Mouse (Mus musculus) heart, postnatal 0 days (tissue): ENCODE results near the gene Adam33. TPM values are rescaled to one million over a fixed set of nuclear protein-coding genes. Genes with fewer than 3 reads are reported as not detected.

Experiments used
- ATAC-seq: fragments of 200-750 bp; cut with Nextera tagmentation; 2 replicates; pipeline ENCODE4 v1.8.0; 2017; ENCODE audit warnings: low read depth, moderate number of reproducible peaks, moderate library complexity; ENCODE audit not compliant: insufficient read depth
- DNase-seq: peaks from one replicate; pipeline ENCODE4 v3.0.0-alpha.2; 2016; ENCODE audit warnings: low spot score
- H3K27ac ChIP-seq: fragments of 300-500 bp; sonication (generic); 2 replicates; pipeline ENCODE4 v1.5.1; 2014; ENCODE audit warnings: low read depth, mild to moderate bottlenecking
- H3K27me3 ChIP-seq: fragments of 300-500 bp; sonication (generic); 2 replicates; pipeline ENCODE4 v1.6.1; 2014; ENCODE audit warnings: low read length, mixed read lengths; ENCODE audit not compliant: control insufficient read depth, insufficient read depth
- H3K36me3 ChIP-seq: fragments of 300-500 bp; sonication (generic); replicated peaks from 2 replicates; pipeline ENCODE4 v1.6.1; 2014; ENCODE audit warnings: low read length, mixed read lengths; ENCODE audit not compliant: control insufficient read depth, insufficient read depth
- H3K4me1 ChIP-seq: fragments of 300-500 bp; sonication (generic); 2 replicates; pipeline ENCODE4 v1.6.1; 2014; ENCODE audit warnings: antibody characterized with exemption; ENCODE audit not compliant: control insufficient read depth, insufficient read depth
- H3K4me2 ChIP-seq: fragments of 300-500 bp; sonication (generic); 2 replicates; pipeline ENCODE4 v1.6.1; 2014; ENCODE audit warnings: low read depth, mild to moderate bottlenecking, low read length, moderate library complexity
- H3K4me3 ChIP-seq: fragments of 300-500 bp; sonication (generic); 2 replicates; pipeline ENCODE4 v1.5.1; 2014; ENCODE audit warnings: low read depth, low read length
- H3K9ac ChIP-seq: fragments of 300-500 bp; sonication (generic); replicated peaks from 2 replicates; pipeline ENCODE4 v1.6.1; 2014; ENCODE audit warnings: low read depth, low read length, mixed read lengths
- H3K9me3 ChIP-seq: fragments of 300-500 bp; sonication (generic); replicated peaks from 2 replicates; pipeline ENCODE4 v1.6.1; 2016; ENCODE audit warnings: low read length; ENCODE audit not compliant: control insufficient read depth
- CTCF ChIP-seq: IDR thresholded peaks from 2 replicates; pipeline ENCODE4 v1.5.1; 2016; ENCODE audit warnings: antibody characterized with exemption, control low read depth, low read depth
- EP300 ChIP-seq: IDR thresholded peaks from 2 replicates; pipeline ENCODE4 v1.6.1; 2016; ENCODE audit warnings: antibody characterized with exemption, low read depth
- WGBS: fragments of 180-500 bp; shearing (Covaris S2); extraction: QIAGEN DNeasy Blood & Tissue Kit; methylation state at CpG from one replicate; pipeline ENCODE4 v1.1.7; 2014; 5-methylcytosine and 5-hydroxymethylcytosine counted together
- polyA plus RNA-seq: library from polyadenylated mRNA; unstranded; fragments of >200 nt; fragmentation: Nextera tagmentation; extraction: Ambion mirVana; gene quantifications from 2 replicates; pipeline ENCODE4 v1.2.1, GENCODE M21; 2015
- total RNA-seq: library from RNA; depleted of rRNA; stranded (reverse); fragments of >200 nt; gene quantifications from 2 replicates; pipeline ENCODE4 v1.2.3, GENCODE M21; 2014; ENCODE audit warnings: low replicate concordance

Gene Adam33
- total and polyA plus RNA-seq, 2 experiments from 2014 or later, result 4.8 to 10.3 TPM

DNA sequence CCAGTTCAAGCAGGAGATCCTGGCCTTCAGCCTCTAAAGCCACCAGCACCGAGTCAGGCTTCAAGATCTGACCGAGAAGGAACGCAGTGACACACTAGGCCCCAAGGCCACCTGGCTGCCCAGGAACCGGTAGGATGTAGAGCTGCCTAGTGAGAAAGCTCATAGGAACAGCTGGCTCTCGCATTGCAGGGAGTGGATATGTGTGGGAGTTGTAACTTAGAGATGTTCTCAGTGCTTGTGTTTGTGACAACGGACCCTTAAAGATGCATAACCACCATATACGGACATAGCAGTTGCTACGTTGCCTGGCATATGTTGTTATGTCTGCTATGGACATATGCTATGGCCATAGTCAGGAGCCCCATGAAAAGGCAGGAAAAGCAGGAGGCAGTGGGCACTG lies 4.9 kb downstream of the Adam33 start:
- no peak overlapping the region for H3K4me3 ChIP-seq
- H3K27ac ChIP-seq, result no peak overlapping the region
- H3K4me2 ChIP-seq, result no peak overlapping the region
- ATAC-seq, result no peak
- 88% methylated on average over 8 of the region's 8 CpGs for WGBS
- peaks cover 34% of the 10 kb centered on the region for H3K4me1 ChIP-seq
- H3K9ac ChIP-seq, result no peak overlapping the region
- no peak for DNase-seq
- no peak for TF ChIP-seq CTCF
- TF ChIP-seq EP300, result no peak
- peaks cover 35% of the 10 kb centered on the region for H3K27me3 ChIP-seq
- H3K36me3 ChIP-seq, result no peaks in the 10 kb centered on the region
- no peaks in the 10 kb centered on the region for H3K9me3 ChIP-seq

DNA sequence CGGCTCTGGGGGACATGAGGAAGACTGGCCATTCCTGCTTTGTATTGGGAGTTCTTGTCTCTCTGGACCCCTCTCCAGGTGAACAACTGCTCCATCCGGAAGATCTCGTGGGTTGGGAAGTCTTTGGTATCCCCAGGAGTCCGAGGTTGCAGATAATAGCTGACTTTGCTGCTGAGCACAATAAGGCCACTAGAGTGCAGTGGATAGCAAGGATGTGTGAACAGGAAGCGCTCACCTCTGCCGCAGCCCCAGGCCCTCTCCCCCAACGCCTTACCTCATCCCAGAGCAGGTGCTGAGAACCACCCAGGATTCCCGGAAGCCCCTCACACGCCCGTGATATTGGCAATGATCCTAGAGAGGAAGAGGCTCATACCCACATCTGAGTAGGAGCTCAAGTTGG lies 7.4 kb downstream of the Adam33 start:
- Histone ChIP-seq H3K27me3 (peaks cover 42% of the 10 kb centered on the region), H3K4me3 (no peak overlapping the region), H3K36me3 (no peaks in the 10 kb centered on the region), H3K4me1 (peaks cover 22% of the 10 kb centered on the region), H3K9ac (no peak overlapping the region), H3K27ac (no peak overlapping the region), H3K9me3 (no peaks in the 10 kb centered on the region), H3K4me2 (no peak overlapping the region)
- DNase-seq, result peak; percentile 51
- peak; percentile 27 for ATAC-seq
- TF ChIP-seq CTCF (peak; percentile 60), EP300 (no peak)
- WGBS, result 4% methylated on average over 10 of the region's 10 CpGs

DNA sequence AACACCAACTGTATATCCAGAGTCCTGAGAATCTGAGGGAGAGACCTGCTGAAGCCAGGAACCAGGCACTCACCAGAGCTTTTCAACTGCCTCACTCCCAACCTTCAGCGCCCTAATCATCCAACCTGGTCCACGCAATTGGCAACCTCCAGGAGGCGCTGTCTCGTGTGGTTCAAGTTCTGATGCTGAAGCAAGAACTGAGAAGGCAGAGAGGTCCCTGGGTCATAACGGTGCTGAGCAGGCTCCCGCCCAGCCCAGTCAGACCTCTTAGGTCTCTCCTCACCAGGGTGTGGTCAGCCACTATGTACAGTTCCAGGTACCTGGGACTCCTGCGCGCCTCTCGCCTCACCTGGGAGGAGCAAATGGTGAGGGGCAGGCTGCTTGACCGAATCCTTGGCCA lies 8.0 kb downstream of the Adam33 start:
- Histone ChIP-seq H3K4me1 (peaks cover 17% of the 10 kb centered on the region), H3K9ac (no peak overlapping the region), H3K4me3 (no peak overlapping the region), H3K36me3 (no peaks in the 10 kb centered on the region), H3K4me2 (no peak overlapping the region), H3K27me3 (peaks cover 42% of the 10 kb centered on the region), H3K27ac (no peak overlapping the region), H3K9me3 (no peaks in the 10 kb centered on the region)
- TF ChIP-seq CTCF, result peak; percentile 67
- no peak for TF ChIP-seq EP300
- 10% methylated on average over 10 of the region's 10 CpGs for WGBS
- ATAC-seq, result peak; percentile 15; the same call in 1 of the 2 replicates
- peak; percentile 53 for DNase-seq

DNA sequence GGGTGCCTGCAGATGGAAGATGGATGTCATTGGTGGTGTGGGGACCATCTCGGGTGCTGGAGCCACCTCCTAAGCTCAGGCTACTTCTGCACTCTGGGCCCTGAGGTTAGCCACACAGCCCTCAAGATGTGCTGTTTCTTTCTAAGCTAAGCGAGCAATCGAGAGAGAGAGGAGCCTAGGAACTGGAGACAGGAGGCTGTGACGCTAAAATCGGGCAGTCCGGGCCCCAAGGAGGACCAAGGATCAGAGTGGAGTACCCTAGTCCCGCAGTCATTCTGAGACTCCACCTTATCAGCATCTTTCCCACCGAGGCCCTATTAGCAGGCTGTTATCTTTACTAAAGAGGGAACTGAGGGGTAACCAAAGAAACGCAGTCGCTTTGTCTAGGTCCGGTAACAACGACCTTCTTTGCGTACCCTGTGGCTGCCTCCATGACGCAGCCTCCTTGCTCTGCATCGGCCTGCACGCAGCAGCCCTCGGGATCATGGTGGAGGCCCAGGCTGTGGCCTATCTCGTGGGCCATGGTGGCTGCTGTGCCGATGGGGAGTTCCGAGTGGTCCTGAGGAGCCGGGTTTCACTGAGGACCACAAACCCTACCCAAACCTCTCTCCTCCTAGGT lies 8.9 kb downstream of the Adam33 start:
- Histone ChIP-seq H3K27ac (no peak overlapping the region), H3K9me3 (no peaks in the 10 kb centered on the region), H3K4me2 (peak overlapping the region; percentile 37), H3K9ac (no peak overlapping the region), H3K27me3 (peaks cover 42% of the 10 kb centered on the region), H3K4me1 (peaks cover 8% of the 10 kb centered on the region), H3K4me3 (peak overlapping the region; percentile 33), H3K36me3 (no peaks in the 10 kb centered on the region)
- TF ChIP-seq CTCF, result no peak
- DNase-seq (no peak), ATAC-seq (no peak)
- WGBS, result 11% methylated on average over 21 of the region's 21 CpGs

DNA sequence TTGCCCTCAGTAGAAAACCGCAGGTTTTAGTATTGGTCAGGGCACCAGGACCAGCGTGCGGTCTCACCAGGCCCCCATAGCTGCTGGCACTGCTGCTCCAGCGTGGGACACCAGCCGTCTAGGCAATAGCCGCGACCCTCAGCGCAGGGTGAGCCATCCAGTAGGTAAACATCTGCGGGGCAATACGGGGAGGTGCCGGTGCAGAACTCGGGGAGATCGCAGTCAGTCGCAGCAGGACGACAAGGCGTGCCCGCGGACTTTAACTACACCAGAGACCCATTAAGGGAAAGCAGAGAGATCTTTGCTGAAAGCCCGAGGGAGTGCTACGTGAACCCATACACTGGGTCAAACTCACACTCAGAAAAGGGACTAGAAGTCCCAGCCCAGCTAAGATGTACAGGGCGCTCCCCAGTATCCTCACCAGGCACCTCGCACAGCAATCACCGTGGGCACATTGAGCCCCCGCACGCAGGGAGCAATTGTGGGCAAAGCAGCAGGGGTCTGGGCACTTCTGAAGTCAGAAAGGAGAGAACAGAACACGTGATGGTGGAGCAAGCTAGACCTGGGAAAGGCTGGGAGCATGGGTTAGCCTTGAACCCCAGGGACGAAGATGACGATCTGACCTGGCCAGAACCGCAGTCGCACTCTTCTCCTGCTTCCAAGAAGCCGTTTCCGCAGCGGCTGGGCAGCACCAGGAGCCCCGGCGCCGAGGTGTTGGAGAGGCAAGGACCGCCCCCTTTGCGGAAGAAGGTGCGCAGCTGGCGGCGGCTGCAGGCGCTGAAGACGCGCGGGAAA lies 9.6 kb downstream of the Adam33 start:
- H3K4me3 ChIP-seq, result peak overlapping the region; percentile 33
- H3K4me2 ChIP-seq, result peak overlapping the region; percentile 37
- H3K36me3 ChIP-seq, result no peaks in the 10 kb centered on the region
- DNase-seq (no peak), ATAC-seq (no peak)
- TF ChIP-seq CTCF, result no peak
- TF ChIP-seq EP300, result no peak
- peaks cover under 1% of the 10 kb centered on the region; the same call in 1 of the 2 replicates for H3K4me1 ChIP-seq
- 4% methylated on average over 45 of the region's 45 CpGs for WGBS
- H3K27ac ChIP-seq, result no peak overlapping the region
- no peaks in the 10 kb centered on the region for H3K9me3 ChIP-seq
- H3K9ac ChIP-seq, result no peak overlapping the region
- peaks cover 42% of the 10 kb centered on the region for H3K27me3 ChIP-seq
